27 mouse cellular contexts compared by ENCODE assay signal in the genomic region with DNA sequence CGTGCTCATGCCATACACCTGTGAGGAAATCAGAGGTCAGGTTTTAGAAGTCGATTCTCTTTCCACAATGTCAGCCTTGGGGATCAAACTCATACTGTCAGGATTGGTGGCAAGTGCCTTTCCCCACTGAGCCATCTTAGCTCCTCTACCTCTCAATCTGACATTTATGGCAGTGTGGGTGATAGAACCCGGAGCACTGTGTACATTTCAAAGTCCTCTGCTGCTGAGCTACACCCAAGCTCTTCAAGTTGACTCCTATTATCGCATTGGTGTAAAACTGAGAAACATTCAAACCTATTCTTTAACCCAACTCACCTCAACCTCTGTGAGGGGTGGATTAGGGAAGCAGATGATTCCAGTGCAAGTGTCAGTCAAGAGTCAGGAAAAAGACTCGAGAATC.
"Had no signal": no experiment of that assay in that cellular context is flagged by ENCODE, and none has a peak within 500 bp of the region (broad histone marks: within the 10 kb centered on the region; RNA-seq: fewer than 3 reads in every experiment).

No protein-coding gene starts in this region.

- H3K27ac ChIP-seq: embryonic facial prominence, embryonic 10.5 days; embryonic facial prominence, embryonic 12.5 days; embryonic facial prominence, embryonic 13.5 days; embryonic facial prominence, embryonic 15.5 days; forebrain, embryonic 10.5 days; forebrain, embryonic 12.5 days; forebrain, embryonic 13.5 days; forebrain, embryonic 15.5 days; gastrocnemius, adult 2 months; heart, adult 2 months had no signal

- H3K9ac ChIP-seq: embryonic facial prominence, embryonic 12.5 days; embryonic facial prominence, embryonic 13.5 days; embryonic facial prominence, embryonic 15.5 days; forebrain, embryonic 12.5 days; forebrain, embryonic 13.5 days; forebrain, embryonic 15.5 days; forebrain, postnatal 0 days had no signal

- ATAC-seq: forebrain, embryonic 13.5 days; forebrain, embryonic 14.5 days; forebrain, embryonic 15.5 days; forebrain, embryonic 16.5 days; forebrain, postnatal 0 days had no signal

- H3K27me3 ChIP-seq: embryonic facial prominence, embryonic 12.5 days; embryonic facial prominence, embryonic 13.5 days; embryonic facial prominence, embryonic 15.5 days; forebrain, embryonic 13.5 days; forebrain, embryonic 15.5 days had no signal

- H3K9me3 ChIP-seq: embryonic facial prominence, embryonic 10.5 days; embryonic facial prominence, embryonic 12.5 days; embryonic facial prominence, embryonic 13.5 days; embryonic facial prominence, embryonic 15.5 days; forebrain, embryonic 10.5 days; forebrain, embryonic 12.5 days; forebrain, embryonic 13.5 days; forebrain, embryonic 15.5 days had no signal

- DNase-seq: cerebellum, adult 8-10 months; cerebellum, adult 9-10 months; cerebellum, adult 9-11 months; cerebellum, postnatal 10 days; cerebellum, postnatal 14 days; cerebellum, postnatal 25 days; cerebellum, postnatal 36 days; embryo, embryonic 11 days; forebrain, postnatal 0 days; gastrocnemius, adult 2 months; gastrocnemius, postnatal 10 days; gastrocnemius, postnatal 14 days; gastrocnemius, postnatal 25 days; gastrocnemius, postnatal 36 days; heart, adult 18-20 months; heart, adult 2 months had no signal

- H3K4me1 ChIP-seq: embryonic facial prominence, embryonic 13.5 days; embryonic facial prominence, embryonic 15.5 days had no signal

- H3K4me3 ChIP-seq: embryonic facial prominence, embryonic 10.5 days; embryonic facial prominence, embryonic 12.5 days; embryonic facial prominence, embryonic 13.5 days; embryonic facial prominence, embryonic 15.5 days; erythroblast, embryonic 14.5 days; forebrain, embryonic 10.5 days; forebrain, embryonic 12.5 days; forebrain, embryonic 13.5 days; forebrain, embryonic 15.5 days; gastrocnemius, adult 2 months; heart, adult 2 months had no signal

- H3K36me3 ChIP-seq: embryonic facial prominence, embryonic 10.5 days; embryonic facial prominence, embryonic 12.5 days; embryonic facial prominence, embryonic 13.5 days; embryonic facial prominence, embryonic 15.5 days; forebrain, embryonic 10.5 days; forebrain, embryonic 12.5 days; forebrain, embryonic 15.5 days had no signal

- H3K4me2 ChIP-seq: embryonic facial prominence, embryonic 12.5 days; embryonic facial prominence, embryonic 13.5 days; embryonic facial prominence, embryonic 15.5 days; forebrain, embryonic 12.5 days; forebrain, embryonic 13.5 days; forebrain, embryonic 15.5 days had no signal
